Mouse (Mus musculus) myocyte (in vitro differentiated cells): ENCODE measurements around the gene 4930452B06Rik.

Experiments used
- POLR2A ChIP-seq: IDR thresholded peaks from one replicate; pipeline ENCODE4 v1.6.1; 2011; ENCODE audit warnings: low read depth, mild to moderate bottlenecking, control low read depth, moderate library complexity; ENCODE audit not compliant: insufficient read length
- USF1 ChIP-seq: IDR thresholded peaks from one replicate; pipeline ENCODE4 v1.6.1; 2011; ENCODE audit warnings: low read depth, mild to moderate bottlenecking, control low read depth, moderate library complexity

DNA sequence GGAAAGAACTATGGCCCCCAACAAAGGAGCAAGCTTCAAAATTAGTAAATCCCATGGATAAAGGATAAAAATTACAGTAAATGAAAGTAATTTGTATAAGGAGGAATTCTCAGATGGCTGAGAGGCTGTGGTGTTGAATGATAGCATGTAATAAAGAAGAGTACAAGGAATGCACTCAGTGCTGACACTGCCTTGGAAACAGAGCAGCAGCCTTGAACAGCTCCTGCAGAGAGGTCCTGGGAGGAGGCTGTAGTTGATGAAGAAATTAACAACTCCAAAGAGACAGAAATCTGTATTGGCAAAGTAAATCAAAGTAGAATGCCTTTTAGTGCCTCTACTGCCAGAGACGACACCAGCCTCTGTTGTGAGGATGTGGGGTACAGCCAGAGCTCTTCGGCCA lies 61.1 kb downstream of the 4930452B06Rik start:
- TF ChIP-seq POLR2A (no peak), USF1 (no peak)
